In genomic region chr8:79350094-79350593, GRCm38 (mm10) we compare ENCODE assay signal across 8 mouse cellular contexts. TPM values are rescaled to one million over a fixed set of nuclear protein-coding genes. Genes with fewer than 3 reads are reported as not detected.
DNase-seq lines count a peak whose midpoint lies in the region; ATAC-seq lines count a peak whose summit lies in the region.

No protein-coding gene starts in this region.

- H3K4me1 ChIP-seq in midbrain, embryonic 15.5 days = peaks cover 12% of the 10 kb centered on the region

- H3K27me3 ChIP-seq in midbrain, embryonic 15.5 days (replicated peaks) = no peaks in the 10 kb centered on the region

- H3K9me3 ChIP-seq in midbrain, embryonic 15.5 days = no peaks in the 10 kb centered on the region

- WGBS in midbrain, embryonic 15.5 days = 39% methylated on average over 6 of the region's 6 CpGs

- no peak overlapping the region for H3K4me3 ChIP-seq in midbrain, embryonic 15.5 days

- 0 out of 2 replicates have a peak, but pooled peaks cover 7% of the 10 kb centered on the region for H3K36me3 ChIP-seq in midbrain, embryonic 15.5 days (replicated peaks)

- no peak overlapping the region; the same call in 1 of the 2 replicates for H3K4me2 ChIP-seq in midbrain, embryonic 15.5 days

- peak; percentile 79 to 80 for ATAC-seq in hematopoietic stem cell, adult 5-6 weeks (replicated peaks in 1 of 2; ENCODE audit: insufficient read depth in 1 of 2, low FRiP score in 2 of 2, low TSS enrichment in 1 of 2, low read depth in 1 of 2, poor library complexity in 2 of 2, severe bottlenecking in 2 of 2)
- peak; percentile 62 for ATAC-seq in midbrain, embryonic 15.5 days (replicated peaks)

- peak; percentile 61 for DNase-seq in urinary bladder, postnatal 25 days (ENCODE audit: low spot score)
- DNase-seq in urinary bladder, adult 2 months (ENCODE audit: low spot score) = no peak
- peak; percentile 80 for DNase-seq in gastrocnemius, adult 18-20 months (ENCODE audit: low spot score)
- peak; percentile 32 to 47 for DNase-seq in layer of hippocampus, postnatal 25 days (ENCODE audit: extremely low spot score in 1 of 2, low spot score in 1 of 2)
- DNase-seq in urinary bladder, postnatal 4 days (ENCODE audit: low spot score in 2 of 2) = peak; percentile 66 to 75
- DNase-seq in natural killer cell, adult 2 months (ENCODE audit: low spot score in 2 of 2) = no peak

- no peak overlapping the region for H3K9ac ChIP-seq in midbrain, embryonic 15.5 days

- H3K27ac ChIP-seq in midbrain, embryonic 15.5 days = peak overlapping the region; percentile 69

RNA-seq across cellular contexts. Expression of gene Smad1, which starts 49.2 kb away (rescaled TPM):
- 32.6 and 35.6 TPM in 2 replicates for polyA plus RNA-seq in urinary bladder, adult 2 months (2012; rRNA removed)
- 10 to 100 TPM in 1 of 2 experiments, 1 to 10 TPM in 1; 8.9 to 10.6 TPM for total RNA-seq in gastrocnemius, adult 18-20 months (2021)
- 27.1 and 32.6 TPM in 2 replicates for total RNA-seq in hematopoietic stem cell, adult 5-6 weeks (2017)
- 10 to 100 TPM; 23.9 to 24.4 TPM for total RNA-seq in layer of hippocampus, postnatal 25 days (2021)
- 64.4 and 65.9 TPM in 2 replicates for polyA plus RNA-seq in midbrain, embryonic 15.5 days (2015; fragmentation: Nextera tagmentation; extraction: Ambion mirVana)

RNA-seq across cellular contexts. Expression of gene Mmaa, which starts 55.4 kb away (rescaled TPM):
- 21.2 and 23.9 TPM in 2 replicates for polyA plus RNA-seq in urinary bladder, adult 2 months (2012; rRNA removed)
- total RNA-seq in gastrocnemius, adult 18-20 months (2021) = 10 to 100 TPM; 17.3 to 19.3 TPM
- 7.7 and 10.7 TPM in 2 replicates for total RNA-seq in hematopoietic stem cell, adult 5-6 weeks (2017)
- 10 to 100 TPM; 25.0 to 25.9 TPM for total RNA-seq in layer of hippocampus, postnatal 25 days (2021)
- 19.9 and 20.3 TPM in 2 replicates for polyA plus RNA-seq in midbrain, embryonic 15.5 days (2015; fragmentation: Nextera tagmentation; extraction: Ambion mirVana)

Comparison
In these comparisons a context has a peak if more than half of its experiments do, and no peak if none do; other contexts are left out.
1. DNase-seq: peak in urinary bladder, postnatal 25 days (single experiment), gastrocnemius, adult 18-20 months (single experiment), layer of hippocampus, postnatal 25 days (2 of 2) and urinary bladder, postnatal 4 days (2 of 2); none in urinary bladder, adult 2 months (single experiment) and natural killer cell, adult 2 months (0 of 2).